Mouse (Mus musculus): ENCODE data around the gene Numa1.
"Not testable (repeated sequence)": the region's sequence is repeated elsewhere in the genome, so short reads cannot be mapped to it uniquely, and the experiment has no call there.

Gene Numa1

DNA sequence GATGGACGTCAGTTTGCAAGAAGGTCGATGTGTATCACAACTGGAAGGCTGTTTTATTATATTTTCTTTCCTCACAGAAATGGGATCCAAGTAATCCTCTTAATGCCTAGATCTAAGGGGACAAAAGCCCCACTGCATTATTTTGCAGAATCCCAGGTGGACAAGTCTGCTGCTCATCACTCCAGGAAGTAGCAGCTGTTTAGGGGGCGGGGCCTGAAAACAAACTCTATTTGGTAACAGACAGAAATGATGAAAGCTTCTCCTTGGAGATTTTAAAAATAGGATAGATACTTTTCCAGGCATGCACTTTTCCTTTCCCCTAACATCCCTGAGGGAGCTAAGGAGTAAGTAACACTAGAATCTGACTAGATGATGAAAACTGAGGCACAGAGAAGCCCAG lies 103.4 kb downstream of the Numa1 start:
- DNase-seq (ENCODE audit: low read depth, low spot score), result no peak

DNA sequence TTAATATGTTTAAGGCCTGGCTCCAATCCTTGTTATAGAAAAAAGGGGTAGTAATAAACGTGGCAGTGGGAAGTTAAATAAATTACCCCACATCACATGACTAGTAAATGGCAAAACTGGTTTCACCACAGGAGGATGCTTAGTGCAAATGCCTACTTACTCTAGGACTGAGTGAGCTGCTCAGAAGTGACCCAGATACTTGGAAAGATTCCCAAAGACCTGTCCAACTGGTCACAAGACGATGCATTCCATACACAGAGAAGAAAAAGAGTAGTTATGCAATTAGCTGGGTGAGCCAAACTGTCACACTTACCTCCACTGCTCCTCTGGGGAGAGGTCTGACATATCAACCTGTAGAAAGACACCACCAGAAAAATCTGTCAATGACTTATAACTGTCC lies 108.4 kb downstream of the Numa1 start:
- no peak for DNase-seq (ENCODE audit: low read depth, low spot score)

DNA sequence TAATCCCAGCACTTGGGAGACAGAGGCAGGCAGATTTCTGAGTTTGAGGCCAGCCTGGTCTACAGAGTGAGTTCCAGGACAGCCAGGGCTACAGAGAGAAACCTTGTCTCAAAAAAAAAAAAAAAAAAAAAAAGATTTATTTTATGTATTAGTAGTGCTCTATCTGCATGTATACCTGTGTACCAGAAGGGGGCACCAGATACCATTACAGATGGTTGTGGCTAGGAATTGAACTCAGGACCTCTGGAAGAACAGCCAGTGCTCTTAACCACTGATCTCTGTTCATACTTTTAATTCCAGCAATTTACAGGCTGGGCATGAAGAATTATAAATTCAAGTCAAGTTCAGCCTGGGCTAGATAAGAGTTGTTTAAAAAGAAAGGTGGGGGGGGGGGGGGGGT lies 114.6 kb downstream of the Numa1 start:
- not testable (repeated sequence) for DNase-seq (ENCODE audit: low read depth, low spot score)

GRCm38 (mm10) chr7:102061353-102061752 lies 127.4 kb downstream of the Numa1 start:
- no peak for DNase-seq (ENCODE audit: low read depth, low spot score)

- DNase-seq (ENCODE audit: low read depth, low spot score), result no peak
Measured at GRCm38 (mm10) chr7:102062203-102062602, 128.3 kb downstream of the Numa1 start.

DNA sequence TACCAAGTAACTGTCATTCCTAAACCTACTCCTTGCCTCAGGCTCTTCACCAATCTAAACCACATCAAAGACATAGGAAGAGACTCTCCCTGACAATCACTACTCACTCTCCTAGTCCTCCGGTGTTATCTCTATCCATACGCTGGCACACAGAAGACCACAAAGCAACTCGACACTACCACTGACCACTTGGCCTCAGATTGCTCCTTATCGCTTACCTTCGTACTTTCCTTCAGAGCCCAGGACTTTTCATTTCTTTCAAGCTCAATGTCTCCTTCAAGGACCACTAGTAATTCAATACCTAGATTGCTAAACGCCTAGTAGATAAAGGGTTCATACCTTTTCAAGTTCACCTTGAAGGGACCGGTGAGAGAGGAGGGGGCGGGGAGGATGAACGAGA lies 130.0 kb downstream of the Numa1 start:
- no peak for DNase-seq (ENCODE audit: low read depth, low spot score)

Measured in skeletal muscle tissue, adult 2 months (tissue).